18 mouse cellular contexts compared by ENCODE assay signal in genomic region chr13:54281149-54281548, GRCm38 (mm10).
DNase-seq lines count a peak whose midpoint lies in the region; ATAC-seq and TF ChIP-seq lines count a peak whose summit lies in the region.
"Had no signal": no experiment of that assay in that cellular context is flagged by ENCODE, and none has a peak within 500 bp of the region (broad histone marks: within the 10 kb centered on the region; RNA-seq: fewer than 3 reads in every experiment).

No protein-coding gene starts in this region.

- H3K4me1 ChIP-seq in hindbrain, embryonic 14.5 days (replicated peaks; ENCODE audit: control insufficient read depth, insufficient read depth, low read length) = peaks cover 18% of the 10 kb centered on the region
- peaks cover 17% of the 10 kb centered on the region for H3K4me1 ChIP-seq in hindbrain, embryonic 10.5 days (replicated peaks)
- peaks cover 8% of the 10 kb centered on the region; the same call in 1 of the 2 replicates for H3K4me1 ChIP-seq in forebrain, postnatal 0 days (ENCODE audit: insufficient read depth)

- H3K36me3 ChIP-seq in hindbrain, embryonic 14.5 days (replicated peaks; ENCODE audit: control insufficient read depth, insufficient read depth) = no peaks in the 10 kb centered on the region
- no peaks in the 10 kb centered on the region for H3K36me3 ChIP-seq in hindbrain, embryonic 10.5 days
- H3K36me3 ChIP-seq in forebrain, postnatal 0 days (ENCODE audit: insufficient read depth) = no peaks in the 10 kb centered on the region
- H3K36me3 ChIP-seq: heart, embryonic 10.5 days; neural tube, embryonic 12.5 days had no signal

- ATAC-seq in hindbrain, embryonic 14.5 days (ENCODE audit: low FRiP score) = no peak
- ATAC-seq in forebrain, postnatal 0 days = no peak
- ATAC-seq: lung, postnatal 0 days had no signal

- no peaks in the 10 kb centered on the region for H3K27me3 ChIP-seq in hindbrain, embryonic 14.5 days (ENCODE audit: control insufficient read depth, insufficient read depth, low read length)
- peaks cover 29% of the 10 kb centered on the region for H3K27me3 ChIP-seq in hindbrain, embryonic 10.5 days (ENCODE audit: insufficient read depth, poor library complexity, severe bottlenecking)
- no peaks in the 10 kb centered on the region for H3K27me3 ChIP-seq in forebrain, postnatal 0 days (ENCODE audit: insufficient read depth, low read length)

- H3K4me2 ChIP-seq in hindbrain, embryonic 14.5 days (replicated peaks) = no peak overlapping the region
- H3K4me2 ChIP-seq in forebrain, postnatal 0 days (ENCODE audit: low read depth) = no peak overlapping the region
- H3K4me2 ChIP-seq: neural tube, embryonic 12.5 days had no signal

- TF ChIP-seq CTCF in forebrain, postnatal 0 days (IDR thresholded peaks at IDR 0.05; ENCODE audit: low read depth) = no peak

- DNase-seq in hindbrain, embryonic 14.5 days (ENCODE audit: low spot score) = no peak
- no peak for DNase-seq in hindbrain, embryonic 10.5 days (ENCODE audit: low spot score)
- peak; percentile 62 for DNase-seq in cerebellum, adult 11 months
- peak; percentile 67 for DNase-seq in cerebellum, adult 8-10 months
- DNase-seq in forebrain, postnatal 0 days = no peak
- no peak for DNase-seq in adrenal gland, postnatal 4 days (ENCODE audit: low spot score in 2 of 2)
- no peak for DNase-seq in urinary bladder, postnatal 4 days (ENCODE audit: low spot score in 2 of 2)
- DNase-seq in heart, postnatal 4 days = no peak
- DNase-seq: B cell, adult 2 months; gastrocnemius, adult 2 months; kidney, adult 2 months; kidney, postnatal 14 days; left cerebral cortex, postnatal 4 days; liver; thymus, postnatal 25 days had no signal

- H3K4me3 ChIP-seq in hindbrain, embryonic 14.5 days (replicated peaks; ENCODE audit: low read length) = no peak overlapping the region
- H3K4me3 ChIP-seq in hindbrain, embryonic 10.5 days = no peak overlapping the region
- no peak overlapping the region for H3K4me3 ChIP-seq in forebrain, postnatal 0 days (ENCODE audit: low read depth, low read length)
- H3K4me3 ChIP-seq: gastrocnemius, adult 2 months; heart, embryonic 10.5 days; neural tube, embryonic 12.5 days had no signal

- H3K9ac ChIP-seq in hindbrain, embryonic 14.5 days = no peak overlapping the region
- 0 out of 2 replicates have a peak overlapping the region, but pooled peaks have one; percentile 22 for H3K9ac ChIP-seq in forebrain, postnatal 0 days
- H3K9ac ChIP-seq: neural tube, embryonic 12.5 days had no signal

- no peaks in the 10 kb centered on the region for H3K9me3 ChIP-seq in hindbrain, embryonic 14.5 days (ENCODE audit: control insufficient read depth, low read length)
- H3K9me3 ChIP-seq in hindbrain, embryonic 10.5 days = no peaks in the 10 kb centered on the region; the same call in 1 of the 2 replicates
- H3K9me3 ChIP-seq in forebrain, postnatal 0 days (ENCODE audit: low read length) = no peaks in the 10 kb centered on the region
- H3K9me3 ChIP-seq: heart, embryonic 10.5 days; neural tube, embryonic 12.5 days had no signal

- peak overlapping the region; percentile 6; the same call in 1 of the 2 replicates for H3K27ac ChIP-seq in hindbrain, embryonic 14.5 days
- no peak overlapping the region for H3K27ac ChIP-seq in hindbrain, embryonic 10.5 days
- no peak overlapping the region; the same call in 1 of the 2 replicates for H3K27ac ChIP-seq in forebrain, postnatal 0 days (ENCODE audit: low read depth, low read length)
- H3K27ac ChIP-seq: gastrocnemius, adult 2 months; heart, embryonic 10.5 days; neural tube, embryonic 12.5 days had no signal

- 72% methylated on average over 7 of the region's 7 CpGs for WGBS in hindbrain, embryonic 14.5 days
- 76% methylated on average over 7 of the region's 7 CpGs for WGBS in hindbrain, embryonic 10.5 days
- WGBS in forebrain, postnatal 0 days = 66% methylated on average over 7 of the region's 7 CpGs

Comparison
In these comparisons a context has a peak if more than half of its experiments do, and no peak if none do; other contexts are left out.
1. DNase-seq: peak in cerebellum, adult 11 months (single experiment) and cerebellum, adult 8-10 months (single experiment); none in hindbrain, embryonic 14.5 days (single experiment), hindbrain, embryonic 10.5 days (single experiment), forebrain, postnatal 0 days (single experiment), adrenal gland, postnatal 4 days (0 of 2), urinary bladder, postnatal 4 days (0 of 2) and heart, postnatal 4 days (single experiment).